Mouse (Mus musculus) lung, adult 2 months (tissue): ENCODE measurements around the gene Tomm5. TPM values are rescaled to one million over a fixed set of nuclear protein-coding genes. Genes with fewer than 3 reads are reported as not detected.
"Not testable (repeated sequence)": the region's sequence is repeated elsewhere in the genome, so short reads cannot be mapped to it uniquely, and the experiment has no call there.

Experiments
- DNase-seq: peaks from one replicate; pipeline ENCODE4 v3.0.0; 2022
- H3K4me1 ChIP-seq: fragments of 200-500 bp; 2 replicates; pipeline ENCODE4 v1.6.1; 2011; ENCODE audit warnings: low read length; ENCODE audit not compliant: control insufficient read depth, insufficient read depth
- H3K4me3 ChIP-seq: fragments of 200-500 bp; replicated peaks from 2 replicates; pipeline ENCODE3; 2011; ENCODE audit warnings: low read depth, mild to moderate bottlenecking, control low read depth, low read length; ENCODE audit errors: extremely low read depth
- CTCF ChIP-seq: fragments of 200-500 bp; IDR thresholded peaks from 2 replicates; pipeline ENCODE4 v1.5.1; 2011; ENCODE audit warnings: mild to moderate bottlenecking, low read length, control low read depth; ENCODE audit not compliant: insufficient read depth
- POLR2A ChIP-seq: fragments of 200-500 bp; IDR thresholded peaks from 2 replicates; pipeline ENCODE4 v1.6.1; 2011; ENCODE audit warnings: low read depth, mild to moderate bottlenecking, control low read depth, low read length, borderline replicate concordance; ENCODE audit errors: extremely low read depth
- WGBS: fragments of 180-500 bp; shearing (Covaris S2); methylation state at CpG from one replicate; pipeline ENCODE4 v1.1.7; 2018; 5-methylcytosine and 5-hydroxymethylcytosine counted together
- polyA plus RNA-seq: library from polyadenylated mRNA; depleted of rRNA; stranded (reverse); fragments of >200 nt; gene quantifications from 2 replicates; pipeline ENCODE4 v1.2.3, GENCODE M21; 2012

The Tomm5 gene
- polyA plus RNA-seq, 1 experiment: 48.5 TPM

GRCm38 (mm10) chr4:45107066-45107465 lies 848 bp downstream of the Tomm5 start:
- Histone ChIP-seq H3K4me1 (peaks cover 5% of the 10 kb centered on the region), H3K4me3 (no peak overlapping the region)
- TF ChIP-seq CTCF (no peak), POLR2A (no peak)
- WGBS: 8% methylated on average over 4 of the region's 4 CpGs
- DNase-seq: no peak

DNA sequence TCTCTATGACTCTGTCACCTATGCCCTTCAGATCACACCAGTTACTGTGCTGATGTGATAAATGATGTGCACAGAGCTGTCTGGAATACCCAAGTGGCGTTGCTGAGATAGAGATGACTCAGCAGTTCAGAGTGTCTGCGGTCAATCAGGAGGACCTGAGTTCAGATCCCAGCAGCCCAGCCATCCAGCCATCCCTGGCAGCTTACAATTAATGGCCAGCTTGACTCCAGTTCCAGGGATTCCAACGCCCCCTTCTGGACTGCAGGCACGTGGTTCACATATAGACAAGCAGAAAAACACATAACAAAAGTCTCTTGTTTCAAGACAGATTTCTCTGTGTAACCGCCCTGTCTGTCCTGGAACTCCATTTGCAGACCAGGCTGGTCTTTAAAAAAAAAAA lies 1.5 kb downstream of the Tomm5 start:
- Histone ChIP-seq H3K4me1 (peaks cover 5% of the 10 kb centered on the region), H3K4me3 (no peak overlapping the region)
- 69% methylated on average over 5 of the region's 5 CpGs for WGBS
- DNase-seq: no peak
- TF ChIP-seq POLR2A (no peak), CTCF (no peak)

GRCm38 (mm10) chr4:45097198-45097872 lies 10.6 kb downstream of the Tomm5 start:
- TF ChIP-seq POLR2A: no peak
- TF ChIP-seq CTCF: peak; percentile 99
- peak; percentile 64 for DNase-seq
- WGBS: 20% methylated on average over 7 of the region's 7 CpGs

GRCm38 (mm10) chr4:45084895-45085290 lies 23.0 kb downstream of the Tomm5 start:
- TF ChIP-seq CTCF (no peak), POLR2A (no peak)
- no peak for DNase-seq
- WGBS: 31% methylated on average over 8 of the region's 8 CpGs
- peak overlapping the region; percentile 38 for H3K4me3 ChIP-seq
- no peaks in the 10 kb centered on the region for H3K4me1 ChIP-seq

More at GRCm38 (mm10) chr4:45097198-45097872, 10.6 kb downstream of the Tomm5 start:
- Histone ChIP-seq H3K4me1 (no peaks in the 10 kb centered on the region), H3K4me3 (no peak overlapping the region)

DNA sequence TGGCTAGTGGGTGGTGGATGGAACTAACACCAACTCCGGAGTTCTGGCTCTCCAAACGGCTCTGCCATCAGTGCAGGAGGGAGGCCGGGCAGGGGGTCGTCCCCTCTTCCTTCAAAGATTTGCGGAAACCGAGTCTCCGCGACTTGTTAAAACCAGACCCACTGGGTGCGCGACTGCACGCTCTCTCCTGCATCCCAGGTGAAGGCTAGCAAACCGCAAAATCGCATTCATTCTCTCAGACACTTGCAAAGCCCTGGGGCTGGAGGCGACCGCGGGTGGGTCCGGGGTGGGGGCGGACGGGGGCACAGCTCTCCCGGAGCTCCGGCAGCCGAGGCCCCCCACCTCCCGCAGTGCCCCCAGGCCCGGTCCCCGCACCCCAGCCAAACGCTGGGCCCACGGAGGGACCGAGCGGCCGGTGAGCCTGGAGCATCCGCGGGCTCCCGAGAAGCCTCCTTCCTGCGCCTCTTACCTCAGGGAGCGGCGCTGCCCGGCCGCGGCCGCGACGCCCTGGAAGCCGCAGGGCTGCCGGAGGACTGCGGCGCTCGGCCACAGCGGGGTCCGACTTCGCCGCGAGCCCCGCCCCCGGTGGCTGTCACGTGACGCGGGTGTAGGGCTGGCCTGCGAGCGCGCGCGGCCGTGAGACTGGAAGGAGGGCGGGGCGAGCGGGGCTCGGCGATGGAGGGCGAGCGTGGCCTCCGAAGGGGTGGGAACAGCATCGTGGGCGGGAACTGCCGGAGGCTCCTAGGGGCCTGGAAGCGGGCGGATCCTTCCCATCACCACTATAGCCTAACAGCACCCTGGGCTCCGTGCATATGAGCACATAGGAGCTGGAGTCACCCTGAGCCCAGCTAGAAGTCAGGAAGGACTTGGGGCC lies 23.7 kb downstream of the Tomm5 start, which contains the start of gene Fbxo10:
TSS of gene Fbxo10 (minus strand) at position 584 of the 874 bp plus-strand sequence.
- no peaks in the 10 kb centered on the region for H3K4me1 ChIP-seq
- under 1% methylated on average over 77 of the region's 77 CpGs for WGBS
- TF ChIP-seq CTCF (no peak), POLR2A (peak; percentile 52; the same call in 1 of the 2 replicates)
- peak within 1 kb of the TSS; percentile 63 for H3K4me3 ChIP-seq
- DNase-seq: peak; percentile 88

- H3K4me3 ChIP-seq: peak overlapping the region; percentile 22
- 6% methylated on average over 8 of the region's 8 CpGs for WGBS
- no peak for DNase-seq
These were observed 24.4 kb downstream of the Tomm5 start for GRCm38 (mm10) chr4:45083487-45083886.

GRCm38 (mm10) chr4:45082951-45083350 lies 25.0 kb downstream of the Tomm5 start:
- no peak for DNase-seq
- WGBS: 71% methylated on average over 9 of the region's 9 CpGs
- Histone ChIP-seq H3K4me3 (no peak overlapping the region), H3K4me1 (no peaks in the 10 kb centered on the region)
- no peak for TF ChIP-seq CTCF
- no peak for TF ChIP-seq POLR2A

More at GRCm38 (mm10) chr4:45083487-45083886, 24.4 kb downstream of the Tomm5 start:
- no peak for TF ChIP-seq CTCF
- TF ChIP-seq POLR2A: no peak
- no peaks in the 10 kb centered on the region for H3K4me1 ChIP-seq

DNA sequence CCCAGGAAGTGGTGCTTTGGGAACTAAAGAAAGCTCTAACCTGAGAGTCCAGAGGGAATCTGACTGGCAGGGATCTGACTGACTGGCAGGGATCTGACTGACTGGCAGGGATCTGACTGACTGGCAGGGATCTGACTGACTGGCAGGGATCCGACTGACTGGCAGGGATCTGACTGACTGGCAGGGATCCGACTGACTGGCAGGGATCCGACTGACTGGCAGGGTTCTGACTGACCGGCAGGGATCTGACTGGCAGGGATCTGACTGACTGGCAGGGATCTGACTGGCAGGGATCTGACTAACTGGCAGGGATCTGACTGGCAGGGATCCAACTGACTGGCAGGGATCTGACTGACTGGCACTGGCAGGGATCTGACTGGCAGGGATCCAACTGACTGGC lies 26.9 kb downstream of the Tomm5 start:
- H3K4me1 ChIP-seq, H3K4me3 ChIP-seq, DNase-seq: not testable (repeated sequence)
- 83% methylated on average over 4 of the region's 4 CpGs for WGBS

GRCm38 (mm10) chr4:45073544-45073943 lies 34.4 kb downstream of the Tomm5 start:
- no peak for TF ChIP-seq CTCF

More at GRCm38 (mm10) chr4:45073544-45073943, 34.4 kb downstream of the Tomm5 start:
- Histone ChIP-seq H3K4me1 (no peaks in the 10 kb centered on the region), H3K4me3 (no peak overlapping the region)
- DNase-seq: no peak
- 81% methylated on average over 6 of the region's 6 CpGs for WGBS
